Mouse (Mus musculus) midbrain, embryonic 14.5 days (tissue): ENCODE data around the gene Gmppa. TPM values are rescaled to one million over a fixed set of nuclear protein-coding genes. Genes with fewer than 3 reads are reported as not detected.

ENCODE experiments used
- ATAC-seq: fragments of 200-750 bp; cut with Nextera tagmentation; 2 replicates; pipeline ENCODE4 v1.8.0; 2017; ENCODE audit warnings: moderate number of reproducible peaks, moderate library complexity; ENCODE audit not compliant: low FRiP score, low TSS enrichment
- DNase-seq: peaks from one replicate; pipeline ENCODE4 v3.0.0-alpha.2; 2015
- H3K27ac ChIP-seq: fragments of 300-500 bp; sonication (generic); replicated peaks from 2 replicates; pipeline ENCODE4 v1.5.1; 2014; ENCODE audit warnings: mild to moderate bottlenecking, low read depth, low read length, moderate library complexity
- H3K27me3 ChIP-seq: fragments of 300-500 bp; sonication (generic); 2 replicates; pipeline ENCODE4 v1.6.1; 2014; ENCODE audit warnings: low read length, control low read depth, mixed read lengths; ENCODE audit not compliant: control insufficient read depth, insufficient read depth
- H3K36me3 ChIP-seq: fragments of 300-500 bp; sonication (generic); 2 replicates; pipeline ENCODE4 v1.6.1; 2014; ENCODE audit warnings: low read length, control low read depth; ENCODE audit not compliant: control insufficient read depth, insufficient read depth
- H3K4me1 ChIP-seq: fragments of 300-500 bp; sonication (generic); 2 replicates; pipeline ENCODE4 v1.6.1; 2014; ENCODE audit warnings: mild to moderate bottlenecking, antibody characterized with exemption, low read length, control low read depth; ENCODE audit not compliant: control insufficient read depth, insufficient read depth
- H3K4me2 ChIP-seq: fragments of 300-500 bp; sonication (generic); 2 replicates; pipeline ENCODE4 v1.6.1; 2014; ENCODE audit warnings: mild to moderate bottlenecking, low read length, moderate library complexity
- H3K4me3 ChIP-seq: fragments of 300-500 bp; sonication (generic); replicated peaks from 2 replicates; pipeline ENCODE4 v1.5.1; 2014; ENCODE audit warnings: low read depth, low read length
- H3K9ac ChIP-seq: fragments of 300-500 bp; sonication (generic); replicated peaks from 2 replicates; pipeline ENCODE4 v1.6.1; 2014; ENCODE audit warnings: mild to moderate bottlenecking, low read length, moderate library complexity
- H3K9me3 ChIP-seq: fragments of 300-500 bp; sonication (generic); 2 replicates; pipeline ENCODE4 v1.6.1; 2016; ENCODE audit warnings: low read length, control low read depth, mixed read lengths; ENCODE audit not compliant: control insufficient read depth
- WGBS: fragments of 180-500 bp; shearing (Covaris S2); extraction: QIAGEN DNeasy Blood & Tissue Kit; methylation state at CpG from one replicate; pipeline ENCODE4 v1.1.7; 2014; 5-methylcytosine and 5-hydroxymethylcytosine counted together
- polyA plus RNA-seq: library from polyadenylated mRNA; unstranded; fragments of >200 nt; fragmentation: Nextera tagmentation; extraction: Ambion mirVana; gene quantifications from 2 replicates; pipeline ENCODE4 v1.2.1, GENCODE M21; 2014

Gene Gmppa
- polyA plus RNA-seq, 1 experiment from 2014 or later, result 75.7 TPM

DNA sequence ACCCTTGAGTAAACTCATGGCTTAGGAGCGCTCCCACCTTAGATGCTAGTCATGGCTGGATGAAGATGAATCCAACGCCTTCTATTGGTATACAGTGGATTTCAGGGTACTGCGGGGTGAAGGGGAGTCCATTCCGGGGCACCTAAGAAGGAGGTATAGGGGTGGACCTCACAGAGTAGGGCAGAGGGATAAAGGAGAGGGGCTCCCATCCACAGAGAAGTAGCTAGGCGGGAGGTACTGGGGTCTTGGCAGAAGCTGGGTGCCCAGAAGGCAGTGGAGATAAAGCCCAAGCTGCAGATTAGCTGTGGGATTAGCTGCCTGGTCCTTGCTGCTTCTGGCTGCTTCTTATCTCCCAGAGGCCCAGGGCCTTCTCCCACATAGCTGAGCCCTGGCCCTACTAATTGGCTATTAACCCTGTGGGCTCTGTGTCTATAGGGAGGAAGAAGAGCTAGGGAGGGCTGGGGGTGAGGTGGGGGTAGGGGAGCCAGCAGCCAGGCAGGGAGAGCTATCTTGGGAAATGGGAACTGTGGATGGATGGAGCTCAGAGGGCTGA, 28.0 kb downstream of the Gmppa start:
- Histone ChIP-seq H3K36me3 (no peaks in the 10 kb centered on the region), H3K9ac (no peak overlapping the region; the same call in 1 of the 2 replicates), H3K27me3 (no peaks in the 10 kb centered on the region; the same call in 1 of the 2 replicates), H3K4me1 (peaks cover 25% of the 10 kb centered on the region), H3K4me2 (peak overlapping the region; percentile 6; the same call in 1 of the 2 replicates), H3K27ac (peak overlapping the region; percentile 79), H3K9me3 (no peaks in the 10 kb centered on the region), H3K4me3 (no peak overlapping the region)
- ATAC-seq (peak; percentile 76), DNase-seq (peak; percentile 72)
- 42% methylated on average over 5 of the region's 5 CpGs for WGBS

DNA sequence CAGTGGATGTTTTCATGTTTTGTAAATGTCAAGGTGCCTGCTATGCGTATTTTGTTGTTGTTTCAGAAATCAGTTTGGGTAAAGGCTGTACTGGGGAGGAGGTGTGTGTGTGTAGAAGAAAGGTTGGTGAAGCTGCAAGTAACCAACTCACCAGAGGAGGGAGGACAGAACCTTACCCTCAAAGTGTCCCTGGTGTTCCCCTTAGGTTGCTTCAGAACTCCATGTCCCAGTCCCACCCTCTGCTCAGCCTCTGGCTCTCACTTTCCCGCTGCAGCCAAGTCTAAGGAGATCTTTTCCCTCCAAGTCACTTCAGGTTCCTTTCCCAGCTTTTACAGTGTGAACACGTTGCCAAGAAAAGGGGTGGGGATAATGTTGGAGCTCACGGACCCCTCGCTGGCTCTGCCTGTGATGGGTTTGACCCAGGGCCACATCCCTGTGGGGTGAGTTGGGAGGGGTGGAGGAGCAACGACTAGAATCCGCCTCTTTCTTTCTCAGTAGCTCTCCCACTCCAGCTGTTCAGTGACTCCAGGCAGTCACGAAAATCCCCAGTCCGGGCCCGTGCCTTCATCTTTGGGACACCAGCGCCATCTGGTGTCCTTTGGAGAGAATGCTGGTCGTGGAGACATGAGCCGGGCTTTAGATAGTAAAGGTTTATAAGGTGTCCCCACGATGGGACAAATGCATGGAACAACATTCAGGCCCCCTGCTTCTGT, 31.6 kb downstream of the Gmppa start:
- no peaks in the 10 kb centered on the region for H3K27me3 ChIP-seq
- peaks cover 8% of the 10 kb centered on the region for H3K36me3 ChIP-seq
- H3K9ac ChIP-seq, result 0 out of 2 replicates have a peak overlapping the region, but pooled peaks have one; percentile 14
- H3K4me2 ChIP-seq, result peak overlapping the region; percentile 21; the same call in 1 of the 2 replicates
- H3K9me3 ChIP-seq, result no peaks in the 10 kb centered on the region
- 6% methylated on average over 14 of the region's 14 CpGs for WGBS
- DNase-seq, result peak; percentile 94
- H3K4me3 ChIP-seq, result no peak overlapping the region
- H3K4me1 ChIP-seq, result peaks cover 25% of the 10 kb centered on the region
- H3K27ac ChIP-seq, result peak overlapping the region; percentile 26; the same call in 1 of the 2 replicates
- peak; percentile 50 for ATAC-seq

DNA sequence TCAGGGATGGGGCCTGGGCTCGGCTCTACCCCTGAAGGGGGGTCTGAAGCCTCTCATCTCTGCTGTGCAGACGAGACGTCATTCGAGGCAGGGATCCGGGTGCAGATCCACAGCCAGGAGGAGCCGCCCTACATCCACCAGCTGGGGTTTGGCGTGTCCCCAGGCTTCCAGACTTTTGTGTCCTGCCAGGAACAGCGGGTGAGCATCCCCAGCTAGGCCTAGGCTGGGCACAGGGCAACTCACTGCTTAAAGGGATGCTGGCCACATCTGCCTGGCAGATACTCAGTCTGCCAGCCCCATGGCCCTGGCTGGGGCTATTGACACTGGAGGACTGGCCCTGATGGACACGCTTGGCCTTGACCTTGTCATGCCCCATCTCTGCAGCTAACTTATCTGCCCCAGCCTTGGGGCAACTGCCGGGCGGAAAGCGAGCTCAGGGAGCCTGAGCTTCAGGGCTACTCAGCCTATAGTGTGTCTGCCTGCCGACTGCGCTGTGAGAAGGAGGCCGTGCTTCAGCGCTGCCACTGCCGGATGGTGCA, 33.6 kb downstream of the Gmppa start:
- Histone ChIP-seq H3K9me3 (no peaks in the 10 kb centered on the region), H3K4me1 (peaks cover 14% of the 10 kb centered on the region), H3K9ac (no peak overlapping the region), H3K27ac (no peak overlapping the region), H3K4me3 (no peak overlapping the region), H3K27me3 (no peaks in the 10 kb centered on the region), H3K4me2 (no peak overlapping the region), H3K36me3 (peaks cover 28% of the 10 kb centered on the region)
- WGBS, result 80% methylated on average over 17 of the region's 17 CpGs
- DNase-seq (no peak), ATAC-seq (no peak)

DNA sequence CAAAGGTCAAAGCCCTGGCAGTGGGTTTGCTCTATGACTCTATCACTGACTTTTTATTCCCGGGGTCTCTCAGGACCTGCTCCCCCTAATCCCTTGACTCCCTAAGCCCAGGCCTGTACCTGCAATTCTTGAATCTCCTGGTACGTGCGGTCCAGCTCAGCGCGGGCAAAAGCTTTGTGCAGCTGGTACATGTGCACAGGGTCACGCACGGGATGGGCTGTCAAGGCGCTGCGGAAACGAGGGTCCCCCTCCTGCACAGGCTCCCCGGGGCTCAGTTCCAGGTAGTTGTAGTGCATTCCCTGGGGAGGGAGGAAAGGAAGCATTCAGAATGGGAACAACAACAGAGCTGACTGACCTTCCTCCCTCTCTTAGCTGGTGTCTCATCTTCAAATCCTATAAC, 40.7 kb downstream of the Gmppa start:
- Histone ChIP-seq H3K27me3 (no peaks in the 10 kb centered on the region), H3K9ac (no peak overlapping the region), H3K4me3 (no peak overlapping the region), H3K4me1 (peaks cover 32% of the 10 kb centered on the region), H3K9me3 (no peaks in the 10 kb centered on the region), H3K36me3 (peaks cover 53% of the 10 kb centered on the region), H3K27ac (no peak overlapping the region), H3K4me2 (no peak overlapping the region)
- ATAC-seq, result no peak
- WGBS, result 90% methylated on average over 11 of the region's 11 CpGs
- DNase-seq, result no peak

DNA sequence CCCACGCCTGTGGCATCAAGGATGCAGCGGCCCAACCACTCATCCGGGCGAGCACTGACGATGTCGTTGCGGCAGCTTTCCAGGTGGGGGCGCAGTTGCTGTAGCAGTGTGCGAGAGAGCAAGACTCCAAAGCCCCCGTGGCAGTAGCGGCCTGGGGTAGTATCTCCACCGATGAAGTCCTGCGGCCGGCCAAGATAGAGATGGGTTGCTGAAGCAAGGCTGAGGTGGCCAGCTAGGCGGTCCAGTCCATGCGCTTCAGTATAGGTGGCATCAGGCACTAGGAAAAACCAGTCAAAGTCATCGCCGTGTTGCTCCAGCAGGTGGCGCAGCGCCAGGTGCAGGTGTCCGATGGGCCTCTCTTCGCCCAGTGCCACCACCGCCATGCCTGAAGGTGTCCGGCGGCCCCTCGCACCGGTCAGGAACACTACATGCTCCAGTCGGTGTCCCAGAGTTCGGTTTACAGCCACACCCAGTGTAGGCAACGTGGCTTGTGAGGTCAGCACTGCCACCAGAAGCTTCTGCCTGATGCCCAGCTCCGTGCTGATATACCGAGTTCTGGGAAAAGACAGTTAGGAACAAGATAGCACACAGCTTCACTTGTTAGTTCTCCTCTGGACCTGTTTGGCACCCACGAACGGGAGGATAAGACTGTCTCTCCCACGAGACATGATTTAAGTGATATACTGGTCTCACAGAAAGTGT, 41.7 kb downstream of the Gmppa start:
- DNase-seq (peak; percentile 90), ATAC-seq (peak; percentile 3; the same call in 1 of the 2 replicates)
- Histone ChIP-seq H3K27me3 (no peaks in the 10 kb centered on the region), H3K36me3 (peaks cover 47% of the 10 kb centered on the region), H3K4me3 (peak overlapping the region; percentile 87), H3K4me1 (peaks cover 32% of the 10 kb centered on the region), H3K27ac (0 out of 2 replicates have a peak overlapping the region, but pooled peaks have one; percentile 41), H3K9ac (peak overlapping the region; percentile 39; the same call in 1 of the 2 replicates), H3K9me3 (no peaks in the 10 kb centered on the region), H3K4me2 (peak overlapping the region; percentile 86)
- 9% methylated on average over 35 of the region's 35 CpGs for WGBS

DNA sequence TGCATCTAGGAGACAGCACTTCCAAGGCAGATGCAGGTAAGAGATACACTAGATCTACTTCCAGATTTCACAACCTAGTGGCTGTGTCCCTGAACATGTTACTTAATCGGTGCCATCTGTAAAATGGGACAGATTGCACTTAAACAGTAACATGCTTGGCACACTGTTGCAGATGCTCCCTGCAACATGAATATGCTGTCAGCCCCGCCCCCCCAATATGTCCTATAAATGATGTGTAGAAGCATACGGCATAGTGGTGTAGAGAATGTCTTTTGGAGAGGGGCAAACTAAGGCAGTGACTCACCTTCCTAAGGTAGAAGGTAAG, 42.2 kb downstream of the Gmppa start:
- ATAC-seq (no peak), DNase-seq (no peak)
- Histone ChIP-seq H3K36me3 (peaks cover 47% of the 10 kb centered on the region), H3K4me1 (peaks cover 32% of the 10 kb centered on the region), H3K27ac (no peak overlapping the region), H3K9ac (peak overlapping the region; percentile 39; the same call in 1 of the 2 replicates), H3K4me3 (peak overlapping the region; percentile 87), H3K9me3 (no peaks in the 10 kb centered on the region), H3K27me3 (no peaks in the 10 kb centered on the region), H3K4me2 (peak overlapping the region; percentile 86)
- WGBS, result 61% methylated on average over 3 of the region's 3 CpGs

DNA sequence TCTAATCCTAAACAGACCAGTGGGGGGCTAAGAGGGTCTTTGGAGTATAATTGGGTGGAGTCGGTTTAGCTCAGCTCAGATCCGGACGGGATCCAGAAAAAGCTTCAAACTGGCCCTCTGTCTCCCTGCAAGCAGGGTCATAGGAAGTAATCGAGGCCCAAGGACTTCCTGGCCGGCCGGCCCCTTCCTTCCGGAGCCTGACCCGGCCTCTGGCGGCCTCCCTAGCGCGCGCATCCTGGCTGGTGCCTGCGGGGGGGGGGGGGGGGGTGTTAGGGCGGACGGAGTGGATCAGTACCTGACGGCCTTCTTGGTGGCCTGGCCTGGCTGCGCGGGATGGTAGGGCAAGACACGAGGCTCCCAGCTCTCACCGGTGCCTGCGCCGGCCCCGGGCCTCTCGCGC, 42.8 kb downstream of the Gmppa start:
- H3K4me1 ChIP-seq, result peaks cover 32% of the 10 kb centered on the region
- WGBS, result 0% methylated on average over 20 of the region's 25 CpGs

DNA sequence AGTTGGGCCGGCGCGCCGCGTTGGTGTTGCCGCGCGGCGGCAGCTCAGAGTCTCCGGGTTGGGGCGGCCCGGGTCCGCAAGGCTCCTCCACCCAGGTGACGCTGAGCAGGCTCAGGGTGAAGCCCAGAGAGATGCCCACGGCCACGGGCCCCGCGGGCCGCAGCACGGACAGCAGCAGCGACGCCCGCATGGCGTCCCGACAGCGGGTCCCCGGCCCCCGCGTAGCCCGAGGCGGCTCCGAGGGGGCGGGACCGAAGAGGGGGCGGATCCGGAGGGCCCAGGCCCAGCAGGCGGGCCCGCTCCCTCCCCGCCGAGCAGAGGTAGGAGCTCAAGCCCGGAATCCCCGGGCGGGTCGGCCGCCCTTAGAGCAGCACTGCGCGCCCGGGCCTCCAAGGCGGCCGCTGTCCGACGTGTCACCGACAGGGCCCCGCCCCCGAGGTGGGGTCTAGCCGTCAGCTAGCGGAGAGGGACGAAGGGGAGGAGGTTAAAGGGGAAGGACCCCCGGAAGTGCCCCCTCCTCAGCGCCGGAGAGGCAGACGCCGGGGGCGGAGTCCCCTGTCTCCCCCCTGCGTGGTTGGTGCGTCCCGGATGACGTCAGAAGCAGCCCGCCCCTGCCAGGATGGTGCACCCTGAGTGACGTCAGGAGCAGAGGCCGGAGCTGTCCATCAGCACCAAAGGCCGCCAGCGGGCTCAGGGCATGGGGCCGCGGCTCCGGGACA, 43.3 kb downstream of the Gmppa start, which contains the start of the genes Chpf and Tmem198:
Gene Chpf (minus strand): TSS at position 392 of the 719 bp plus-strand sequence.
Gene Tmem198 (plus strand): TSS at position 617 of the 719 bp plus-strand sequence.
- peak; percentile 92 for ATAC-seq
- Histone ChIP-seq H3K9ac (peak within 1 kb of the TSS; percentile 90), H3K4me2 (peak within 1 kb of the TSS; percentile 86), H3K27me3 (no peaks in the 10 kb centered on the region), H3K36me3 (peaks cover 47% of the 10 kb centered on the region), H3K27ac (peak within 1 kb of the TSS; percentile 89), H3K4me3 (peak within 1 kb of the TSS; percentile 87), H3K4me1 (peaks cover 32% of the 10 kb centered on the region), H3K9me3 (no peaks in the 10 kb centered on the region)
- peak; percentile 99 for DNase-seq
- under 1% methylated on average over 71 of the region's 76 CpGs for WGBS

More for the DNA sequence above, 42.8 kb downstream of the Gmppa start:
- Histone ChIP-seq H3K4me3 (peak overlapping the region; percentile 87), H3K36me3 (peaks cover 47% of the 10 kb centered on the region), H3K4me2 (peak overlapping the region; percentile 86), H3K9ac (peak overlapping the region; percentile 90), H3K27me3 (no peaks in the 10 kb centered on the region), H3K27ac (peak overlapping the region; percentile 89), H3K9me3 (no peaks in the 10 kb centered on the region)
- DNase-seq (peak; percentile 49), ATAC-seq (peak; percentile 15; the same call in 1 of the 2 replicates)
